Mouse (Mus musculus) layer of hippocampus, adult 2 months (tissue): ENCODE results near the gene Adgrg7. TPM values are rescaled to one million over a fixed set of nuclear protein-coding genes. Genes with fewer than 3 reads are reported as not detected.
A peak's percentile ranks its signal among the peaks of the same experiment; 100 is the strongest.

Source experiments
- DNase-seq, 2 experiments: peaks; one replicate each; pipeline ENCODE4 v3.0.0; 2022; ENCODE audit warnings: low spot score in 2 of 2
- H3K27ac ChIP-seq: fragments of 200-600 bp; 2 replicates; pipeline ENCODE4 v1.8.1; 2022
- H3K4me3 ChIP-seq: fragments of 200-600 bp; 2 replicates; pipeline ENCODE4 v1.8.1; 2022; ENCODE audit warnings: mild to moderate bottlenecking
- CTCF ChIP-seq: fragments of 200-600 bp; conservative IDR thresholded peaks from 2 replicates; pipeline ENCODE4 v1.8.1; 2022; ENCODE audit warnings: antibody characterized with exemption, mild to moderate bottlenecking, moderate library complexity
- total RNA-seq, 2 experiments: library from RNA; stranded (reverse); gene quantifications; 2 replicates each; pipeline ENCODE4 v1.2.3; 2021

Gene Adgrg7
- total RNA-seq, 2 experiments from 2014 or later, result not detected

GRCm38 (mm10) chr16:56771163-56772105, 24.2 kb downstream of the Adgrg7 start:
- H3K4me3 ChIP-seq, result no peak overlapping the region; the same call in 1 of the 2 replicates
- H3K27ac ChIP-seq, result no peak overlapping the region
- TF ChIP-seq CTCF, result peak; percentile 93
- peak; percentile 59 to 69 for DNase-seq

- DNase-seq, result no peak
Measured at GRCm38 (mm10) chr16:56729060-56729459, 66.6 kb downstream of the Adgrg7 start.

GRCm38 (mm10) chr16:56724927-56725326, 70.7 kb downstream of the Adgrg7 start:
- Histone ChIP-seq H3K27ac (no peak overlapping the region), H3K4me3 (no peak overlapping the region)
- no peak for TF ChIP-seq CTCF
- DNase-seq, result no peak

More at GRCm38 (mm10) chr16:56729060-56729459, 66.6 kb downstream of the Adgrg7 start:
- no peak for TF ChIP-seq CTCF
- Histone ChIP-seq H3K27ac (no peak overlapping the region), H3K4me3 (no peak overlapping the region)

GRCm38 (mm10) chr16:56722357-56722756, 73.3 kb downstream of the Adgrg7 start:
- no peak overlapping the region for H3K27ac ChIP-seq
- DNase-seq, result no peak
- no peak overlapping the region for H3K4me3 ChIP-seq
- no peak for TF ChIP-seq CTCF

GRCm38 (mm10) chr16:56719031-56719430, 76.6 kb downstream of the Adgrg7 start:
- H3K27ac ChIP-seq, result no peak overlapping the region
- TF ChIP-seq CTCF, result no peak
- DNase-seq, result no peak
- no peak overlapping the region for H3K4me3 ChIP-seq

- Histone ChIP-seq H3K4me3 (peak within 1 kb of the TSS; percentile 81), H3K27ac (peak within 1 kb of the TSS; percentile 95)
- TF ChIP-seq CTCF, result no peak
- DNase-seq, result peak; percentile 98 to 99
Measured at GRCm38 (mm10) chr16:56717224-56718200, 78.1 kb downstream of the Adgrg7 start, which contains the start of gene Tfg. Gene Tfg, minus strand, starts transcription at chr16:56717450.

- H3K4me3 ChIP-seq, result peak overlapping the region; percentile 81
- no peak for TF ChIP-seq CTCF
- H3K27ac ChIP-seq, result peak overlapping the region; percentile 95
- DNase-seq, result peak in 1 of 2 experiments; percentile 15
Measured at GRCm38 (mm10) chr16:56716557-56717179, 79.0 kb downstream of the Adgrg7 start.

GRCm38 (mm10) chr16:56715608-56716007, 80.0 kb downstream of the Adgrg7 start:
- Histone ChIP-seq H3K4me3 (no peak overlapping the region), H3K27ac (no peak overlapping the region)
- no peak for DNase-seq
- TF ChIP-seq CTCF, result no peak

GRCm38 (mm10) chr16:56710071-56710470, 85.6 kb downstream of the Adgrg7 start:
- Histone ChIP-seq H3K4me3 (no peak overlapping the region), H3K27ac (no peak overlapping the region)
- DNase-seq, result no peak
- TF ChIP-seq CTCF, result no peak

- Histone ChIP-seq H3K27ac (no peak overlapping the region), H3K4me3 (no peak overlapping the region)
- DNase-seq, result no peak
- peak; percentile 41 for TF ChIP-seq CTCF
Measured at GRCm38 (mm10) chr16:56705731-56706130, 89.9 kb downstream of the Adgrg7 start.

GRCm38 (mm10) chr16:56700898-56701297, 94.8 kb downstream of the Adgrg7 start:
- TF ChIP-seq CTCF, result no peak
- Histone ChIP-seq H3K4me3 (no peak overlapping the region), H3K27ac (no peak overlapping the region)
- no peak for DNase-seq

- Histone ChIP-seq H3K27ac (no peak overlapping the region), H3K4me3 (no peak overlapping the region)
- TF ChIP-seq CTCF, result no peak
- no peak for DNase-seq
Measured at GRCm38 (mm10) chr16:56696448-56696847, 99.2 kb downstream of the Adgrg7 start.
